Mouse (Mus musculus) kidney, adult 8-10 months (tissue): ENCODE data around the gene Mmp9.

Experiments
- DNase-seq, 2 experiments: peaks; one replicate each; pipeline ENCODE4 v3.0.0; 2022

Mmp9 gene

DNA sequence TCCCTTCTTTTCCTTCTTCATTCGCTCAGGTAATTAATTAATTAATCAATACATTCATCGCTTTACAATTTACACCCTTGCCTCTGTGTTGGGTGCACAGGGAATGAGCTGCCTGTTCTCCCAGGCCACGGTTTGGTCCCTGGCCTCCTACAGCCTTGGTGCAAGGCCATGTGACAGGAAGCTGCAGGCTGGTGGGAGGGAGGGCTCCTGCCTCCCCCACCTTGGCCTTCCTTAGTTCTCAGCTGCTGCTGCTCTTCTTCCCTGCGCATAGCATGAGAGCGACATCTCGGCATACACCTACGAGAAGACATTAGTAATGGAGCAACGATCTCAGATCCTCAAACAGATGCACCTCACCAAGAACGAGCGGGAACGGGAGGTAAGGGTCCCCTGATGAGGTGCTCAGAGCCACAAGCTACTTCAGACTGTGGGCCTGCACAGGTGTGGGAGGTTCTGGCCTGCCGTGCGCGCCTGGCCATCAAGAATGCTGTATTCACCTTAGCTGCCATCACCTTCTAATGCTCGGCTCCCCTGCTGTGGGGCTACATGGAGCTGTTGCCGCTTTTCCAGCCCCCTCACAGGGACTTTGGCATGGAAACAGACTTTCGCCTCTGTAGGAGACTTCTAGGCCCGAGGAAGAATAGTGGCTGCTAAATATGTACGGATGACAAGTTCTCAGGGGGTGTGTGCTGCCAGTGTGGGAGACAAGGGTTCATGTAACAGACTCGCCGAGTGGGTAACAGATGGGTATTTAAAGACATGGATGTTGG lies 54.3 kb downstream of the Mmp9 start:
- no peak for DNase-seq

DNA sequence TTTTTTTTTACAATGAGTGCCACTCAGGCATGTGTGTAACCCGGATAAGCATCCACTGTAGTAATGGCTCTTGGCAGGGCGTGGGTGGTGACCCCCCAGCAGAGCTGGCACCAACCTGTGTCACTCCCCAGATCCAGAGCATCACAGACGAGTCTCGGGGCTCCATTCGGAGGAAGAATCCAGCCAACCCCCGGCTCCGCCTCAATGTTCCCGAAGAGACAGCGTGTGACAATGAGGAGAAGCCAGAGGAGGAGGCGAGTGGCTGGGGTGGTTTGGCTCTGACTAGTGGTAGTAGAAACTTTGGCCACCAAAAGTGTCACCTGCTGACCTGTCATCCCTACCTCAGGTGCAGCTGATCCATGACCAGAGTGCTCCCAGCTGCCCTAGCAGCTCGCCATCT lies 55.4 kb downstream of the Mmp9 start:
- DNase-seq, result no peak

DNA sequence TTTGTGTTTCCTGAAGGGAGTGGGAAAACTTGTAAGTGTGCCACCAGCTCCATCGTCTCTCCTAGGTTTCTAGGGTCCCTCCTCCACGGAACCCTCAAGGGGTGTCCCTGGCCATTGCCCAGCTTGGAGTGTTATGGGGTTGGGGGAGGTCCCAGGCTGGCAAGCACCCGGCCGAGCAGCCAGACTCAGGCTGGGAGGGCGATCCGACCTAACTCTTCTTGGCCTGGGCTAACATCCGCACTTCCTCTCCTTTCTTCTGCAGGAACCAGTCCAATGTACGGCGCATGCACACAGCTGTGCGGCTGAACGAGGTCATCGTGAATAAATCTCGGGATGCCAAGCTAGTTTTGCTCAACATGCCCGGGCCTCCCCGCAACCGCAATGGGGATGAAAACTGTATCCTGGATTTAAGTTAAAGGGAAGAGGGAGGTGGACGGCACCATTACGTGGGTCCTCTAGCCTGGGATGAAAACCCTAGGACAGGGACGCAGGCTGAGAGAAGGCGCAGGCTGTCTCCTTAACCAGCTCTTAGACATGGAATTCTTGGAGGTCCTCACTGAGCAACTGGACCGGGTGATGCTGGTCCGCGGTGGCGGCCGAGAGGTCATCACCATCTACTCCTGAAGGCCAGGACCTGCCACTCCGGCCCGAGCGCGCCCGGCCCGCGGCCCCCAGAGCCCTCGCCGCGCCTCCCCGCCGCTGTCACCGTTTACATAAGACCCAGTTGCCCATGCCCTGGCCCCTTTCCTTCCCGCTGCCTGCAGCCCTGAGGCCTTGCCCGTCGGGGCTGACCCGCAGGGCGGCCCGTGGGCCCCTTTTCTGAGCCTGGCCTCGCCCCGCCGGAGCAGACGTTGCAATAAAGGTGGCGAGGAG lies 56.5 kb downstream of the Mmp9 start:
- DNase-seq, result no peak

- DNase-seq, result peak; percentile 22 to 41
Measured at GRCm38 (mm10) chr2:164997721-164998428, 57.3 kb downstream of the Mmp9 start.

DNA sequence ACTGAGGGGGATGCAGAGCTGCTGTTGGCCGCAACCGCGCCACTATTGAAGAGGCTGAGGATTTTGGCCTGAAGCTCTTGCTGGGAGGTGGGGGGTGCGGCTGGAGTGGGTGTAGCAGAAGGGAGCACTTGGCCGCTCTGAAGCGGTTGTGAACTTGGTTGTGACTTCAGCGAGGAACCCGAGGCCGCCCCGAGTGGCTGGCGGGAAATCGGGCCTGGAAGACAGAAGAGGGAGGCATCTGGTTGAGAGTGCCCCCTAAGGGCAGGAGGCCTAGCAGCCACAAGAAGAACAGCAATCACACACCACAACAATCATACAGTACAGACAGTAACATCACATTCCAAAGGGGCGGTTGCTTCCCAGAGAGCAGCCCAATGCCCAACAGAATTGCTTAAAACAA lies 61.4 kb downstream of the Mmp9 start:
- no peak for DNase-seq

- peak; percentile 41 to 51 for DNase-seq
Measured at GRCm38 (mm10) chr2:165003108-165003507, 62.5 kb downstream of the Mmp9 start.

DNA sequence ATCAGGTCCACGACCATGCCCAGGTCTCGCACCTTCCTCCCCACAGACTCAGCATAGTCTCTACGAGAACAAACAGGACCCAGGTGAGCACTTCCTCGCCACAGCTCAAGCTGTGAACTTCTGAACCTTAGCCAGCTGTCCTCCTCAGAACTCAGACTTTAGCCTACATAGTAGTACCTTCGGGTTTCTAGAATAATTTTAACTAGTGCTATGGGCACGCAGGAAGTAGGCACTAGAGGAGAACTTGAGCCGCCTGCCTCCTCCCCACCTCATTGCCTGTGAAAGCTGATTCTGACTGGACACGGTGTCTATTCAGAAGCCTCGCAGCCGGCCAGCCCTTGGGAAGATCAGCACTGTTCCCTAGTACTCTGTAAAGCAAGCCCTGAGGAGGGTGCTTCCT lies 63.7 kb downstream of the Mmp9 start:
- peak; percentile 30 for DNase-seq
